Mouse (Mus musculus) brain, embryonic 14.5 days (tissue): ENCODE measurements around the gene Prpf19.

Experiments used
- CTCF ChIP-seq: fragments of 200-500 bp; IDR thresholded peaks from 2 replicates; pipeline ENCODE4 v1.5.1; 2012; ENCODE audit warnings: inconsistent platforms, mild to moderate bottlenecking, moderate library complexity, borderline replicate concordance; ENCODE audit not compliant: insufficient read depth, insufficient read length; ENCODE audit errors: extremely low read depth
- POLR2A ChIP-seq: fragments of 200-500 bp; IDR thresholded peaks from 2 replicates; pipeline ENCODE4 v1.6.1; 2012; ENCODE audit warnings: mild to moderate bottlenecking, inconsistent platforms, borderline replicate concordance; ENCODE audit not compliant: poor library complexity, insufficient read depth, insufficient read length, severe bottlenecking; ENCODE audit errors: extremely low read depth

- TF ChIP-seq CTCF (peak; percentile 19; the same call in 1 of the 2 replicates), POLR2A (no peak)
Measured at GRCm38 (mm10) chr19:10880085-10880974, 14.7 kb upstream of the Prpf19 start.
